Mouse (Mus musculus): ENCODE measurements around the gene Masp2.

Gene Masp2

GRCm38 (mm10) chr4:148613738-148614137 is 11.4 kb downstream of the Masp2 start:
- TF ChIP-seq GATA4 (IDR thresholded peaks at IDR 0.05; ENCODE audit: insufficient replicate concordance, low read length): no peak

GRCm38 (mm10) chr4:148619805-148620204 is 17.5 kb downstream of the Masp2 start:
- no peak for TF ChIP-seq GATA4 (IDR thresholded peaks at IDR 0.05; ENCODE audit: insufficient replicate concordance, low read length)

GRCm38 (mm10) chr4:148620718-148621117 is 18.4 kb downstream of the Masp2 start:
- TF ChIP-seq GATA4 (IDR thresholded peaks at IDR 0.05; ENCODE audit: insufficient replicate concordance, low read length): peak; percentile 27; the same call in 1 of the 2 replicates

DNA sequence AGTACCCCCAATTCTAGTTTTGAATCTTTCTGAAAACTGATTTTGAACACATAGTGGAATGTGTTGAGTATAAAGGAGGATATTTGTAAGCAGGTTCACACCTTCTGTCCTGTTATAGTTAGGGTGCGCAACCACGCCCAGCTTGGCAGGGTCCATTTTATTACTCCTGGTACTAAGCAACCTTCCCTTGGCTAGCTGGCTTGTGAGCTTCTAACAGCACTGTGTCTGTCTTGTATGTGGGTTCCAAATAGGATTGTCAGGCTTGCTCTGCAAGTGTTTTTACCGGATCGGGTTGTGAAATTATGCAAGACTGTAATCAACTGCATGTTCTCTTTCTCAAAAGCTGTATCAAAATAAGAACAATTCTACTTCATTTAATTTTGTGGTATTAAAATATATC is 20.1 kb downstream of the Masp2 start:
- no peak for TF ChIP-seq GATA4 (IDR thresholded peaks at IDR 0.05; ENCODE audit: insufficient replicate concordance, low read length)

GRCm38 (mm10) chr4:148623609-148624008 is 21.3 kb downstream of the Masp2 start:
- no peak for TF ChIP-seq GATA4 (IDR thresholded peaks at IDR 0.05; ENCODE audit: insufficient replicate concordance, low read length)

GRCm38 (mm10) chr4:148625010-148625409 is 22.7 kb downstream of the Masp2 start:
- TF ChIP-seq GATA4 (IDR thresholded peaks at IDR 0.05; ENCODE audit: insufficient replicate concordance, low read length): no peak

DNA sequence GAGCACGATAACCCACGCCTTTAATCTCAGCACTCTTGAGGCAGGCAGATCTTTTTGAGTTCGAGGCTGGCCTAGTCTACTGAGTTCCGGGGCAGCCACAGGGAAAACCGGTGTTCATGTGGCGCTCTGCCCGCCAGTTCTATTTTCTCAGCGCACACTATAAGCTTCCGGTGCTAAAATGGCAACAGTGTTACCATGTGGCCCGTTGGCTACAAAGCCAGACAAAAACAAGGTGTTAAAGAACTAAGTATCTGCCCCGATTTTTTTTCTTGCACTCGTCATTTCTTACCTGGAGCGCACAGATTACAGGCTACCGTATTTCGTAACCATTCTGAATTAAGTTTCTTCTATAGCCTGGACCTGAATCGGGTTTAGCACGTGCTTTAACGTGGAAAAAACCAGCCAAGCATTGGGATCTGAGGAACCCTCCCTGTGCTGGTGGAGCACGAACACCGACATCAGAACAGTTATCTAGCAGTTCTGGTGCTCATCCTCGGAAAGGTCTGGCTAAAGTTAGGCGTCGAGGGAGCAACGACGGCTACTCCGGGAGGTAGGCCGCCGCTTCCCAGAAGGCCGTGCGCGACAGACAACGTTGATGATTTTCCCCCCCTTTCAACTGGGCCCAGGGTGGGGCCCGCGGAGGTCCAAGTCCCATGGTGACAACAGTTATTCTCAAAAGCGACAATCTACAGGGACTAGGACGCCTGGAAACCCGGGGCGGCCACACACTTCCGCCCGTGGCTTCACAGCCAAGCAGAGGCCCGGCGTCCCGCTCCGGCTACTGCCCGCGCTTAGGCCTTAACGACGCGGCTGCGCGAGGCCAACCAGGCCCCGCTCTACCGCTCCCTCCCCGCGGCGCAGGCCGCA is 23.6 kb downstream of the Masp2 start:
- TF ChIP-seq GATA4 (IDR thresholded peaks at IDR 0.05; ENCODE audit: insufficient replicate concordance, low read length): no peak

DNA sequence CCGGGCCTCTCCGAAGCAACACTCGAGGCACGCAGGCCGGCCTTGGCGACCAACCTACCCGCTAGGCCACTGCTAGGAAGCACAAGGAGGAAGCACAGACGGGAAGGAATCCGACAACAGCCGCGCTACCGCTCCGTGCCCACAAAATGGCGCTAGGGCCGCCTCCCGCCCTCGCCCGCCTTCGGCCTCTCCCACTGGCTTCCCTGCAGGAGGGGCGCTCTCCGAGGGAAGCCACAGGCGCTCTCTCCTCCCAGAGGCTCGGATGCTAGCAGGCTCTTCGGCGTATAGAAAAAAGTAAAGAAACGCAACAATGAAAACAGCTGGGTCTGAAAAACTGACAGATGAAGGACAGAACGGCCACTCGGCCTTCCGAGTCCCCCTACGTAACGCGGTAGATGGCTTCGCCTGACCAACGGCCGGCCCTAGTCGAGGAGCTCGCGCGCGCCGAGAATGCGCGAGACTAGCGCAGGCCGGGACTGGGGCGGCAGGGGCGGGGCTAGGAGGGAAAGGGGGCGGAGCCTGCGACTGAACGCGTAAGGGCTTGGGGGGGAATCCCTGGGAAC is 24.4 kb downstream of the Masp2 start, which contains the start of gene Tardbp:
Tardbp (minus strand) TSS at position 397 of the 563 bp plus-strand sequence.
- TF ChIP-seq GATA4 (IDR thresholded peaks at IDR 0.05; ENCODE audit: insufficient replicate concordance, low read length): no peak; the same call in 1 of the 2 replicates

GRCm38 (mm10) chr4:148627246-148627645 is 24.9 kb downstream of the Masp2 start:
- TF ChIP-seq GATA4 (IDR thresholded peaks at IDR 0.05; ENCODE audit: insufficient replicate concordance, low read length): no peak

DNA sequence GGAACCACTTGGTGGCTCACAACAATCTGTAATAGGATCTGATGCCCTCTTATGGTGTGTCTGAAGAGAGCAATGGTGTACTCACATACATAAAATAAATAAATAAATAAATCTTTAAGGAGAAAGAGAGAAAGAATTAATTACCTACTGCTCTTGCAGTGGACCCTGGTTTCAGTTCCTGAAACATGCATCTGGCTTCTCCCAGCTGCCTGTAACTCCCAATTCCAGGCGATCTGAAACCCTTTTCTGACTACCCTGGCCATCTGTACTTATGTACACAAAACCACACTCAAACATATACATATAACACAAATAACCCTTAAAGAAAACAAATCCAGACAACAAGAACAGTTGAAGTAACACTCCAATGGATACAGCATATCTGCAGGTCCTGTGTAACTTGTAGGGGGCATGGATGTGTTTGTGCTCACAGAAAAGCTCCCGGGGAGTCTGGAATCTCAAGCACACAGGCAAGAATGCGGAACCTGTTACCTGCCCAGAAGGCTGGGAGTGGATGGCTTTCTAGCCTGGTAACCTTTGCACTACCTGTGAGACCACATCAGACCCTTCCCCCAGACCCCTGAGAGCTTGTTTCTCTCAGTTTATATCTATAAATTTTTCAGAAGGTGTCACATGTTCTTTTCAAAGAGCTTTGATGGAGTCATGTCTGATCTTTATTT is 29.8 kb downstream of the Masp2 start:
- TF ChIP-seq GATA4 (IDR thresholded peaks at IDR 0.05; ENCODE audit: insufficient replicate concordance, low read length): no peak

GRCm38 (mm10) chr4:148633395-148634061 is 31.2 kb downstream of the Masp2 start:
- TF ChIP-seq GATA4 (IDR thresholded peaks at IDR 0.05; ENCODE audit: insufficient replicate concordance, low read length): no peak

DNA sequence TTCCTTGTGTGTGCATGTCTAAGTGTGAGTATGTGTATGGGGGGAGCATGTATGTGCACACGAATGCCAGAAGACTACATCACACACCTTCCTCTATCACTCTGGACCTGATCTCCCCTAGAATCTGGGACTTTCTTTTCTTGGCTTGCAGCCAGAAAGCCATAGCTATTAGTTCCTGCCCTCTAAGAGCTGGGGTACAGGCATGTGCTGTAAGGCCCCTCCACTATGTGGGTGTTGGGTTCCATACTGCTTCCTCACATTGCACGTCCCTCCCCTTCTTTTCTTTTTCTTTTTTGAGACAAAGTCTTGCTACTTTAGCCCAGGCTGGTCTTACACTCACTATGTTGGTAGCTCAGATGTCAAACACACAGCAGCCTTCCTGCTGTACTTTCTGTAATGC is 33.0 kb downstream of the Masp2 start:
- no peak for TF ChIP-seq GATA4 (IDR thresholded peaks at IDR 0.05; ENCODE audit: insufficient replicate concordance, low read length)

- TF ChIP-seq GATA4 (IDR thresholded peaks at IDR 0.05; ENCODE audit: insufficient replicate concordance, low read length): no peak
These were observed 35.9 kb downstream of the Masp2 start for GRCm38 (mm10) chr4:148638302-148638701.

- TF ChIP-seq GATA4 (IDR thresholded peaks at IDR 0.05; ENCODE audit: insufficient replicate concordance, low read length): no peak
These were observed 37.1 kb downstream of the Masp2 start for GRCm38 (mm10) chr4:148639455-148639854.

DNA sequence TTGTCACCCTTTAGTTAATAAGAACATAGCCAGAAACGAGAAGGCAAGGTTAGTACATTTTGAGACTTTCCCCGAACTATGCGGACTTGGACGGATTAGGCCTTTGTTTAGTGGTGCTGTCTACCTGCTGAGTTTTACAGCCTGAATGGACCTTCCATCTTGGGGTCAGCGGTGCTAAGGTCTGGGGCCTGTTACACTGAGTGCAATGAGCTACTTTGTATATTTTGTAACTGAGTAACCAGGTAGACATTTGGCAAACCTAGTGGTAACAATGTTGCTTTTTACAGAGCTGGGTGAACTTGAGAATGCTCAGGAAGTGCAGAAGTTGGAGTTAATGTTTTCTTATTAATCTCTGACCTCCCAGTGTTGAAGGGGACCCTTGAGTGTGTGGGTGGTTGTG is 38.8 kb downstream of the Masp2 start:
- TF ChIP-seq GATA4 (IDR thresholded peaks at IDR 0.05; ENCODE audit: insufficient replicate concordance, low read length): no peak
